Mouse (Mus musculus) myocyte (in vitro differentiated cells): ENCODE data around the gene Scpep1. TPM values are rescaled to one million over a fixed set of nuclear protein-coding genes. Genes with fewer than 3 reads are reported as not detected.
"Not testable (repeated sequence)": the region's sequence is repeated elsewhere in the genome, so short reads cannot be mapped to it uniquely, and the experiment has no call there.

ENCODE experiments used
- H3K27me3 ChIP-seq: one replicate; pipeline ENCODE4 v1.6.1; 2011; ENCODE audit not compliant: control insufficient read depth, insufficient read depth, insufficient read length
- H3K36me3 ChIP-seq: one replicate; pipeline ENCODE4 v1.6.1; 2011; ENCODE audit not compliant: control insufficient read depth, insufficient read depth
- H3K4me2 ChIP-seq: one replicate; pipeline ENCODE4 v1.6.1; 2011; ENCODE audit warnings: low read depth, control low read depth
- H3K4me3 ChIP-seq: one replicate; pipeline ENCODE4 v1.5.1; 2011; ENCODE audit warnings: mild to moderate bottlenecking, control low read depth, moderate library complexity
- H3K79me2 ChIP-seq: one replicate; pipeline ENCODE4 v1.6.1; 2011; ENCODE audit not compliant: control insufficient read depth, insufficient read depth
- H3ac ChIP-seq: one replicate; pipeline ENCODE4 v1.6.1; 2011; ENCODE audit not compliant: control insufficient read depth, insufficient read length
- CEBPB ChIP-seq: IDR thresholded peaks from 2 replicates; pipeline ENCODE4 v1.6.1; 2011; ENCODE audit warnings: mild to moderate bottlenecking, moderate library complexity; ENCODE audit not compliant: poor library complexity, insufficient read depth, severe bottlenecking
- E2F4 ChIP-seq: IDR thresholded peaks from one replicate; pipeline ENCODE4 v1.6.1; 2011; ENCODE audit warnings: mild to moderate bottlenecking, control low read depth, moderate library complexity; ENCODE audit not compliant: insufficient read depth
- MAX ChIP-seq: IDR thresholded peaks from one replicate; pipeline ENCODE4 v1.6.1; 2011; ENCODE audit warnings: low read depth, mild to moderate bottlenecking, control low read depth
- MYOD1 ChIP-seq, 3 experiments: IDR thresholded peaks; one replicate each; pipeline ENCODE4 v1.6.1; 2011; ENCODE audit warnings: control low read depth in 2 of 3, low read depth in 2 of 3, mild to moderate bottlenecking in 2 of 3, moderate library complexity in 1 of 3; ENCODE audit not compliant: insufficient read length in 2 of 3, control insufficient read depth in 1 of 3
- MYOG ChIP-seq, 3 experiments: IDR thresholded peaks; one replicate each; pipeline ENCODE4 v1.6.1; 2011; ENCODE audit warnings: control low read depth in 2 of 3, low read depth in 2 of 3, mild to moderate bottlenecking in 2 of 3; ENCODE audit not compliant: insufficient read length in 2 of 3, control insufficient read depth in 1 of 3, insufficient read depth in 1 of 3
- POLR2A ChIP-seq: IDR thresholded peaks from one replicate; pipeline ENCODE4 v1.6.1; 2011; ENCODE audit warnings: low read depth, mild to moderate bottlenecking, control low read depth, moderate library complexity; ENCODE audit not compliant: insufficient read length
- POLR2AphosphoS2 ChIP-seq: IDR thresholded peaks from one replicate; pipeline ENCODE4 v1.6.1; 2011; ENCODE audit warnings: low read depth, control low read depth; ENCODE audit not compliant: insufficient read length
- REST ChIP-seq: IDR thresholded peaks from one replicate; pipeline ENCODE4 v1.6.1; 2011; ENCODE audit warnings: mild to moderate bottlenecking, control low read depth, moderate library complexity; ENCODE audit not compliant: insufficient read depth, insufficient read length
- SRF ChIP-seq: IDR thresholded peaks from one replicate; pipeline ENCODE4 v1.6.1; 2011; ENCODE audit warnings: low read depth; ENCODE audit not compliant: control insufficient read depth, insufficient read length
- TCF12 ChIP-seq: IDR thresholded peaks from one replicate; pipeline ENCODE4 v1.6.1; 2011; ENCODE audit warnings: mild to moderate bottlenecking, control low read depth; ENCODE audit not compliant: poor library complexity, insufficient read depth, severe bottlenecking
- TCF3 ChIP-seq: IDR thresholded peaks from one replicate; pipeline ENCODE4 v1.6.1; 2011; ENCODE audit warnings: low read depth, control low read depth; ENCODE audit not compliant: insufficient read length
- USF1 ChIP-seq: IDR thresholded peaks from one replicate; pipeline ENCODE4 v1.6.1; 2011; ENCODE audit warnings: low read depth, mild to moderate bottlenecking, control low read depth, moderate library complexity
- polyA plus RNA-seq: library from polyadenylated mRNA; unstranded; fragments of >200 nt; fragmentation: generic; extraction: Trizol; gene quantifications from one replicate; pipeline ENCODE4 v1.2.1, GENCODE M21; 2012; ENCODE audit warnings: missing spikeins

The Scpep1 gene
- polyA plus RNA-seq, 1 experiment = 172 TPM

- Histone ChIP-seq H3ac (no peak overlapping the region), H3K27me3 (no peaks in the 10 kb centered on the region), H3K4me2 (no peak overlapping the region), H3K4me3 (peak overlapping the region; percentile 40), H3K79me2 (peaks cover 5% of the 10 kb centered on the region), H3K36me3 (no peaks in the 10 kb centered on the region)
- TF ChIP-seq TCF3 (no peak), MYOG (IDR thresholded peaks at IDR 0.05; ENCODE audit: control insufficient read depth in 1 of 3, insufficient read depth in 1 of 3, insufficient read length in 2 of 3, low read depth in 2 of 3) (no peak), REST (no peak), MYOD1 (IDR thresholded peaks at IDR 0.05; ENCODE audit: control insufficient read depth in 1 of 3, insufficient read length in 2 of 3, low read depth in 2 of 3) (no peak), USF1 (no peak), CEBPB (no peak)
These were observed 43.1 kb upstream of the Scpep1 start for GRCm38 (mm10) chr11:88998406-88998805.

GRCm38 (mm10) chr11:88997343-88997742 lies 42.1 kb upstream of the Scpep1 start:
- H3ac ChIP-seq, H3K27me3 ChIP-seq, H3K36me3 ChIP-seq, H3K4me2 ChIP-seq, H3K79me2 ChIP-seq, H3K4me3 ChIP-seq: not testable (repeated sequence)

- no peak overlapping the region for H3K4me3 ChIP-seq
- peaks cover 5% of the 10 kb centered on the region for H3K79me2 ChIP-seq
- no peak overlapping the region for H3ac ChIP-seq
- no peaks in the 10 kb centered on the region for H3K27me3 ChIP-seq
- H3K4me2 ChIP-seq = peak overlapping the region; percentile 49
- TF ChIP-seq MAX (no peak), TCF12 (no peak), REST (no peak), POLR2A (no peak), CEBPB (no peak), POLR2AphosphoS2 (no peak), TCF3 (no peak), SRF (no peak), E2F4 (no peak), MYOG (IDR thresholded peaks at IDR 0.05; ENCODE audit: control insufficient read depth in 1 of 3, insufficient read depth in 1 of 3, insufficient read length in 2 of 3, low read depth in 2 of 3) (no peak), USF1 (no peak), MYOD1 (IDR thresholded peaks at IDR 0.05; ENCODE audit: control insufficient read depth in 1 of 3, insufficient read length in 2 of 3, low read depth in 2 of 3) (no peak)
- no peaks in the 10 kb centered on the region for H3K36me3 ChIP-seq
These were observed 41.2 kb upstream of the Scpep1 start for GRCm38 (mm10) chr11:88996427-88996826.

GRCm38 (mm10) chr11:88995616-88996015 lies 40.4 kb upstream of the Scpep1 start:
- no peak overlapping the region for H3K4me3 ChIP-seq
- H3K27me3 ChIP-seq = no peaks in the 10 kb centered on the region
- H3ac ChIP-seq = no peak overlapping the region
- H3K79me2 ChIP-seq = peaks cover 1% of the 10 kb centered on the region
- no peak for TF ChIP-seq TCF3
- no peak for TF ChIP-seq MYOD1 (IDR thresholded peaks at IDR 0.05; ENCODE audit: control insufficient read depth in 1 of 3, insufficient read length in 2 of 3, low read depth in 2 of 3)
- TF ChIP-seq SRF = no peak
- TF ChIP-seq POLR2A = no peak
- TF ChIP-seq POLR2AphosphoS2 = no peak
- TF ChIP-seq MAX = no peak
- no peak for TF ChIP-seq REST
- TF ChIP-seq CEBPB = no peak
- no peak for TF ChIP-seq E2F4
- no peak for TF ChIP-seq USF1
- TF ChIP-seq TCF12 = no peak
- TF ChIP-seq MYOG (IDR thresholded peaks at IDR 0.05; ENCODE audit: control insufficient read depth in 1 of 3, insufficient read depth in 1 of 3, insufficient read length in 2 of 3, low read depth in 2 of 3) = no peak
- H3K36me3 ChIP-seq = no peaks in the 10 kb centered on the region
- H3K4me2 ChIP-seq = no peak overlapping the region

GRCm38 (mm10) chr11:88994492-88994891 lies 39.2 kb upstream of the Scpep1 start:
- H3K4me3 ChIP-seq = no peak overlapping the region

GRCm38 (mm10) chr11:88993625-88994024 lies 38.4 kb upstream of the Scpep1 start:
- Histone ChIP-seq H3K36me3 (no peaks in the 10 kb centered on the region), H3ac (no peak overlapping the region), H3K79me2 (no peaks in the 10 kb centered on the region), H3K4me3 (no peak overlapping the region), H3K27me3 (no peaks in the 10 kb centered on the region), H3K4me2 (no peak overlapping the region)
- TF ChIP-seq SRF (no peak), REST (no peak), E2F4 (no peak), USF1 (no peak), TCF12 (no peak), MYOD1 (IDR thresholded peaks at IDR 0.05; ENCODE audit: control insufficient read depth in 1 of 3, insufficient read length in 2 of 3, low read depth in 2 of 3) (no peak), POLR2AphosphoS2 (no peak), CEBPB (no peak), POLR2A (no peak), TCF3 (no peak), MAX (no peak)

More at GRCm38 (mm10) chr11:88994492-88994891, 39.2 kb upstream of the Scpep1 start:
- TF ChIP-seq TCF12 (no peak), USF1 (no peak)
- H3ac ChIP-seq = no peak overlapping the region
- H3K27me3 ChIP-seq = no peaks in the 10 kb centered on the region
- H3K4me2 ChIP-seq = no peak overlapping the region
- H3K79me2 ChIP-seq = no peaks in the 10 kb centered on the region
- H3K36me3 ChIP-seq = no peaks in the 10 kb centered on the region
